Mouse (Mus musculus): Measurements from ENCODE around the gene Dnmt3b.

GRCm38 (mm10) chr2:153725291-153725690 lies 76.0 kb downstream of the Dnmt3b start:
- no peak for TF ChIP-seq POLR2A (IDR thresholded peaks at IDR 0.05; ENCODE audit: low read depth, low read length)
- no peak for TF ChIP-seq CTCF (IDR thresholded peaks at IDR 0.05; ENCODE audit: extremely low read depth, insufficient read length, insufficient replicate concordance, low read depth, low read length)

Data from small intestine, adult 2 months (tissue).